Mouse (Mus musculus): ENCODE data around the gene Jmjd8.
"Not testable (repeated sequence)": the region's sequence is repeated elsewhere in the genome, so short reads cannot be mapped to it uniquely, and the experiment has no call there.

Jmjd8 gene

GRCm38 (mm10) chr17:25828712-25829557 is at the start of gene Jmjd8:
Gene Jmjd8, plus strand, starts transcription at chr17:25828867.
- DNase-seq, result peak; percentile 78 to 79

GRCm38 (mm10) chr17:25781339-25781738 is 47.3 kb upstream of the Jmjd8 start:
- no peak for DNase-seq

GRCm38 (mm10) chr17:25783086-25783485 is 45.6 kb upstream of the Jmjd8 start:
- no peak for DNase-seq

- peak in 1 of 2 experiments; percentile 21 for DNase-seq
Observed at GRCm38 (mm10) chr17:25783861-25784574, 44.6 kb upstream of the Jmjd8 start.

- DNase-seq, result peak; percentile 95
Observed at GRCm38 (mm10) chr17:25785281-25785745, 43.4 kb upstream of the Jmjd8 start, which contains the start of gene Haghl. Gene Haghl, minus strand, starts transcription at chr17:25785673.

- no peak for DNase-seq
Observed at GRCm38 (mm10) chr17:25786280-25786679, 42.4 kb upstream of the Jmjd8 start, which contains the start of gene Ccdc78. Gene Ccdc78, plus strand, starts transcription at chr17:25786580.

- peak in 1 of 2 experiments; percentile 18 for DNase-seq
Observed at GRCm38 (mm10) chr17:25786781-25787504, 41.7 kb upstream of the Jmjd8 start.

- DNase-seq, result peak in 1 of 2 experiments; percentile 31
Observed at GRCm38 (mm10) chr17:25791320-25791842, 37.3 kb upstream of the Jmjd8 start.

- DNase-seq, result peak; percentile 92 to 93
Observed at GRCm38 (mm10) chr17:25791843-25792527, 36.7 kb upstream of the Jmjd8 start.

- DNase-seq, result peak; percentile 89 to 92
Observed at GRCm38 (mm10) chr17:25792615-25793014, 36.1 kb upstream of the Jmjd8 start, which contains the start of gene Fam173a. Gene Fam173a, minus strand, starts transcription at chr17:25792901.

GRCm38 (mm10) chr17:25794197-25794596 is 34.5 kb upstream of the Jmjd8 start:
- DNase-seq, result peak in 1 of 2 experiments; percentile 15

- no peak for DNase-seq
Observed at GRCm38 (mm10) chr17:25794998-25795397, 33.7 kb upstream of the Jmjd8 start.

- no peak for DNase-seq
Observed at GRCm38 (mm10) chr17:25795609-25796092, 33.0 kb upstream of the Jmjd8 start, which contains the start of gene AC134908.4. Gene AC134908.4, minus strand, starts transcription at chr17:25795659.

- DNase-seq, result peak in 1 of 2 experiments; percentile 48
Observed at GRCm38 (mm10) chr17:25796211-25796771, 32.4 kb upstream of the Jmjd8 start.

GRCm38 (mm10) chr17:25796951-25797369 is 31.7 kb upstream of the Jmjd8 start, which contains the start of gene Metrn:
Gene Metrn, minus strand, starts transcription at chr17:25797136.
- peak; percentile 90 to 91 for DNase-seq

GRCm38 (mm10) chr17:25801029-25801428 is 27.6 kb upstream of the Jmjd8 start:
- DNase-seq, result peak; percentile 58 to 79

GRCm38 (mm10) chr17:25802825-25803517 is 25.7 kb upstream of the Jmjd8 start:
- peak in 1 of 2 experiments; percentile 36 for DNase-seq

GRCm38 (mm10) chr17:25806507-25806906 is 22.2 kb upstream of the Jmjd8 start:
- DNase-seq, result no peak

GRCm38 (mm10) chr17:25807452-25807851 is 21.2 kb upstream of the Jmjd8 start:
- DNase-seq, result not testable (repeated sequence)

GRCm38 (mm10) chr17:25808028-25808427 is 20.6 kb upstream of the Jmjd8 start:
- DNase-seq, result no peak
